Mouse (Mus musculus) right cerebral cortex, adult 18-20 months (tissue): ENCODE measurements around the gene Ago3.

Experiments used
- DNase-seq: peaks from one replicate; pipeline ENCODE4 v3.0.0; 2022; ENCODE audit warnings: mixed read lengths

Ago3 gene

DNA sequence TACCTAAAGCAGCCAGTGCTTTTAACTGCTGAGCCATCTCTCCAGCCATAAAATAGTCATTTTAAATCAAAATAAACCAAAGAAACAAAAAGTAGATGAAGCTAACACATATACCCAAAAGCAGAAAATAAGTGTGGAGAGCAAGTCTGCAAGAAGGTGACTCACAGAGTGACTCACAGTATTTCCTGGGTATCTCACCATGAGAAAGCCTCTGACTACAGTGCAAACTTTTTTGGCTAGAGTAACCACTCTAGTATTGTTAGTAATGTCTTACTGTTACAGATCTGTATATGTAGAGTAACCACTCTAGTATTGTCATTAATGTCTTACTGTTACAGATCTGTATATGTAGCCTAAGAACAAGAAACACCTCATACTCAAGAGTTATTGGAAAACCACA lies 13.6 kb downstream of the Ago3 start:
- no peak for DNase-seq

DNA sequence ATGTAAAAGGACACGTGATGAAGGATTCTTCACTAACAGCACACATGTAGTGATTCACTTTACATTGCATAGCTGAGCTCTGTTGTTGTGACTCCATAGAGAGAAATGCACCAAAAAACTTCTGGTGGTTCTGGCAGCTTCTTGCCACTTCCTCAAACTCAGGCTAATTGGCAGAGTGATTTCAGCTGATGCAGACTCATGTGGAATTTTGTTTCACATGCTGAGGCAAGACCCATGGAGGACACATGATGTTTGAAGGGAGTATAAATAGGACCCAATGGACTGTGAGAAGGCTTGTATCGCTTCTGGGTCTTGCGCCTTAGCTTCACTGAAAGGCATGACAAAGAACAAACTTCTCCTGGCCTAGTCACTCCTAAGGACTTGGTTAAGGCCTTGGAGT lies 16.8 kb downstream of the Ago3 start:
- DNase-seq, result no peak

- DNase-seq, result no peak
Observed at GRCm38 (mm10) chr4:126371497-126371896, 57.9 kb downstream of the Ago3 start.

DNA sequence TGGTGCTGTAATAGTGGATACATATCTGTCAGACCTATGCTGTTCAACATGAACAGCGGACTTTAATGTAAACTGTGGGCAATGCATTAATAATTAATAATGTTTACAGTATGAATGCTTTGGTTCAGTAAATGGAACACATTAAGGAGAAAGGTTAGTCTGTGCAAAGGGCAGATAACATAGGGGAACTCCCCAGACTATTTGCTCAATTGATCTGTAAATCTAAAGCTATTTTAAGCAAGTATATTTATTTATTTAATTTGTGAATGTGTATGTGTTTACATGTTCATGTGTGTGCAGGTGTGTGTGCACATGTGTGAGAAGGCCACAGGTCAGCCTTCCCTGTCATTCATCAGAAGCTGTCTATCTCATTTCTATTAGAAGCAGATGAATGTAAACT lies 69.3 kb downstream of the Ago3 start:
- no peak for DNase-seq

- no peak for DNase-seq
Observed at GRCm38 (mm10) chr4:126343451-126343850, 85.9 kb downstream of the Ago3 start.

DNA sequence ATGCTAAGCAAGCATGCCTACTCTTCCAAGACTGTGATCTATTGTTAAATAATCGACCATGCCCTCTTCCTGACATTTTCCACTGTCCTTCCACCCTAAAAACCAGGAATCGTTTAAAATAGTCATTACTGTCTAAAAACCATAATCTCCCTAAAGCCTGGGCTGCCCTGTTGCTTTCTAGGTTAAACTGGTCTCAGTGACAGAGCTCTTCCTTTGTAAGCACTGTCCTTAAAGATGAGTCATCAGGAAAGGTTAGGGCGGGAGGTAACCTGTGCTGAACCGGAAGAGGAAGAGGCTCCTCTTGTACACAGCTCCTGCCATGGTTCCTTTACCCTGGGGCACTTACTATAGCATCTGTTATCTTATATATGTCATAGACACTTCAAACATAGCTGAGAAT lies 89.9 kb downstream of the Ago3 start:
- no peak for DNase-seq

DNA sequence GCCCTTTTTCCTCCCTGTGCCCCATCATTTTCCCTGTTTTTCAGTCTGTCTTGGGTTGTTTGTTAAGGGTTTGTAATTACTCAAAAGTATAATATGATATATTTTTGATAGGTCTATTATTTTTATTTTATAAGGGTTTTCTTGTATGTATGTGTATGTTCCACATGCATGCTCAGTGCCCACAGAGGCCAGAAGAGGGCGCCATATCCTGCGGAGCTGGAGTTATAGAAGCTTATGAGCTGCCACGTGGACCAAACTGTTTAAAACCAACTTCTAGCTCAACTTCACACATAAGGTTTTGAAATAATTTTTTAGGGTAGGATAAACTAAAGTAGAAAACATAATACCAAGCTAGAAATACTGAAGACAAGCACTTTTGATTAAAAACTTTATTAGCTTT lies 97.0 kb downstream of the Ago3 start:
- no peak for DNase-seq

- no peak for DNase-seq
Observed at GRCm38 (mm10) chr4:126331751-126332150, 97.6 kb downstream of the Ago3 start.

GRCm38 (mm10) chr4:126330295-126330694 lies 99.1 kb downstream of the Ago3 start:
- DNase-seq, result no peak

- no peak for DNase-seq
Observed at GRCm38 (mm10) chr4:126326036-126326435, 103.3 kb downstream of the Ago3 start.

DNA sequence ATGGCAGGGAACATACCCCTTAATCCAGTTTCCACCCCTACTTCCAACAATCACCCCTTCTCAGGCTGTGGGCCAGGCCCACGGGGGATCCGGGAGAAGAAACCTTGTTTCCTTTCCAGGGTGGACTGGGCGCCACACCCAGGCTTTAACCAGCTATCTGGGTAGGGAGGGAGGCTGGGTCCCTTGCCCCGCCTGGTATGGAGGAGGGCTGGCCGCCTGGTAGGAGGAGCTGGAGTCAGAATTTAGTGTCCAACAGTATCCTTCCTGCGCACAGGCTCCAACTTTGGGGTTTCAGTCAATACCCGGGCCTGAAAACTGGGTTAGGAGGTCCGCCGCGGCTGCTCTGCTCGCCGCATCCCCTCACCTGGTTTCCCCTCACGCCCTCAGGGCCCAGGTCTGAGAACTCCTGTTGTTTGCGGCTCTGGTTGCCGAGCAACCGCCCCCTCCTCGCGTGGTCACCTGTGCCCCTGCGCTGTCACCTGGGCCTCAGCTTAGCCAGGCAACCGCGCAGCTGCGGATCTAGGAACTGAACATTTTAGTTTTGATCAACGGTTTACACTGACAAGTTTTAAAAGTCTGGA lies 104.0 kb downstream of the Ago3 start, which contains the start of gene Tekt2:
Gene Tekt2 (minus strand): TSS at position 408 of the 581 bp plus-strand sequence.
- no peak for DNase-seq

GRCm38 (mm10) chr4:126324861-126325260 lies 104.5 kb downstream of the Ago3 start:
- DNase-seq, result no peak

- DNase-seq, result no peak
Observed at GRCm38 (mm10) chr4:126322646-126323045, 106.7 kb downstream of the Ago3 start.

DNA sequence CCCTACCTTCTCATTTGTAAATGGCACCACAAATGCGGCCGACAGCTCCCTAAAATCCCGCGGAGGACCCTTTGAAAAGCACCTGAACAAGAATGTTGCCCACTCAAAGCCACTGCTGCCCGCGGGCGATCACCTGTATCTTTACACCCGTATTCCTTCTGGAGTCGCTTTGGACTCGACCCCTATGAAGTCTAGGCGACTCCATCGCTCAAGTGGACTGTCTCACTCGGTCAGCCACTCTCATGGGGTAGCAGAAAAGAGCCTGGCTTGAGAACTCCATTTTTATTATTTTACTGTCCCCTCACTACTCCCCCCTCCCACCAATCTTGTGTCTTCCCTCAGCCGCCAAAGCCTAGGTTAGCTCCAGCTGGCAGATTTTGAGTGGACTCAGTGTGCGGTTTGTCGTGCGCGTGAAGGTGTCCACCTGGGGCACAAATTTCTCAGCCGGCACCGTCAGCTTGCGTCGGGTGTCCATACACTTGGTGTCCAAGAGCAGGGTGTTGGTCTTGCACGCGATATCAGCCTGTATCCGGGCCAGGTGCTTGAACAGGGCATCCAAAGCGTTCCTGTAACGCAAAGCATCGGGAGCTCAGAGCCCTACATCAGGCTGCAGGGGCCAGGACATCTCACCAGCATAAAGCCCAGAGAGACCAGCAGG lies 107.4 kb downstream of the Ago3 start:
- DNase-seq, result no peak

DNA sequence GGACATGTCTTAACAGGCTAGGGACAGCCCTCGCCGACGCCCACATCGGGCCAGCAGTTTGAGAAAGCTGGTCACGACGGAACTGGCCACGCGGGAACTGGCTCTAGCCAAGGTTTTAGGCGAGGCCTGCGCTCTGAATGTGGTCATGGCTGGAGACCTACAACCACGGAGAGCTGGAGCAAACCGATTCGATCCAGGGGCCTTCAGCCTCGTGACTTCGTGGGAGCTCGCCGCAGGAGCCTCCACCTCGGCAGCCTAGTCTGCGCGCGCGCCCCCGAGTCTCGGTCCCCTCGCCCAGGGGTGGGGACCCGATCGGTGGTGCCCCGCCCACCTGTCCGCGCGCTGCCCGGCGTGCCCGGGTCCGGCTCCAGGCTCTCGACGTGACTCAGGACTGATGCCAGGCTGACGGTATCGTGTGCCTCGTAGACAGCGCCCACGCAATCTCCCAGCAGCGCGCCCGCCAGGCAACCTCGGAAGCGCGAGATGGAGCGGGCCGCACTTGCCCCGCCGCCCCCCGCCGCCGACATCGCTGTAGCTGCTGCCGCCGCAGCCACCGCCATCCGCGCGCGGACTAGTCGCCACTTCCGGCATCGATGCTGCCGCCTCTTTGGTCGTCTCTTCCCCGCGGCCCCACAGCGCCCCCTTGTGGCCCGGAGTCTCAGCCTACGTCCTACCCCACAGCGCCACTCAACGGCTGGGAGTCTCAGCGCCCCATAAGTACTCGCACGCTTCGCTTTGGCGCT lies 108.1 kb downstream of the Ago3 start, which contains the start of gene Adprhl2:
Gene Adprhl2 (minus strand): TSS at position 593 of the 743 bp plus-strand sequence.
- peak; percentile 97 for DNase-seq

GRCm38 (mm10) chr4:126319806-126320205 lies 109.5 kb downstream of the Ago3 start:
- no peak for DNase-seq

DNA sequence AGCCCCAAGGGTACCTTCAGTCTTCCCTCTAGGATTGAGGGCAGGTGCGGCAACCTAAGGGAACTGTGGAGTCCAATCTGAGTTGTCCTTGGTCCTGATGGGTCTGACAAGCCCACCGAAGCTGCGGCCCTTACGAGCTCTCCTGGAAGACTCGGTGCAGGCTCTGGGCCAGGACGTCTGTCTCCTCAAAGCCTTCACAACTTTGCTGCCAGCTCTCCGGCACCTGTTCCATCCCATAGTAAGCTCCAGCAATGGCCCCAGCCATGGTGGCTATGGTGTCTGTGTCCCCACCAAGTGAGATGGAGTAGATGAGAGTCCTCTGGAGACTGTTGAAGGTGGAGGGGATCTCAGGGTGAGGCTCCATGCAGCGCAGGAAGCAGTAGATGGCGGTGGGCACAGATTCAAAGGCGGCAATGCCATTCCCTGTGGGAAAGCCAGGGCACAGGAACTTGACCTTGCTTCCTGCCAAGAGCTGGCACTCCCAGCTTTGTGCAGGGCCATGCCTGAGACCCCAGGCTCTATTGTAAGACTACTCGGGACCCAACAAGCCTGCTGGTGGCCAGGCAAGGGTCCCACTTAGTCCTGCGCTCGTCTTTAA lies 112.8 kb downstream of the Ago3 start:
- no peak for DNase-seq

- peak; percentile 39 for DNase-seq
Observed at GRCm38 (mm10) chr4:126315931-126316330, 113.4 kb downstream of the Ago3 start.

DNA sequence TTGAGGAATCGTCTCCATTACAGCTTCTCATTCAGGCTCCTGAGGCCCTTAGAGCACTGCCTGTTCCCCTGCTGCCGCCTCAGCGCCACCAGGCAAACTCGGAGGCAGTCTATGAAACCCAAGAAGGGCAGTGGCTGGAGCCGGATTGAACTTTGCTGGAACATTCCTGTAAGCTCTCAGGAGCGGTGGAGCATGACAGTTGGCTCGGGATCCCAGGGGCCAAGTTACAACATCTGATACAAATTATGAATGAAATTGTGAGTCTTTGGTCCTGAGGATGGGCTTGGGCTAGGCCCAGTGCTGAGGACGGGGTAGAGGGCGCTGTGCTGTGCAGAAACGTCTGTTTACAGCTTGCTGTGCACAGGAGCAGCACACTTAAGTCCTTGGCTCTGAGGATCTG lies 115.0 kb downstream of the Ago3 start:
- DNase-seq, result no peak

DNA sequence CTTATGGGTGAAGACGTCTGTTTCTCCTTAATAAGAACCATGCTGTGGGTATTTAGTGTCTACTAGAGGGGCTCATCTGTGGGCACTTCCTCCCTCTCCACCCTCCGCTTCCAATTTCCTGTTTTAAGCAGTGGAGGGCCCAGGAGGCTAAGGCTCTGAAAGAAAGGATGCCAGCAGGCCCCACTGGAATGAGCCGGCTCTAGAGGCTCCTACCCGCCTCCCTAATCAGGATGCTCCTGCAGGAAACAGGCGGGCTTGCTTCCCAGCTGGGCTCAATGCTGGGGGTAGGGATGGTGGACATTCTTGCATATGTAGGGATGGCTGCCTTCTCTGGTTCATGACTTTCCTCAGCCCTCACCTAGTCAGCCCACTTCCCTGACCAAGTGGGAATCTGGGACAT lies 116.2 kb downstream of the Ago3 start:
- no peak for DNase-seq

DNA sequence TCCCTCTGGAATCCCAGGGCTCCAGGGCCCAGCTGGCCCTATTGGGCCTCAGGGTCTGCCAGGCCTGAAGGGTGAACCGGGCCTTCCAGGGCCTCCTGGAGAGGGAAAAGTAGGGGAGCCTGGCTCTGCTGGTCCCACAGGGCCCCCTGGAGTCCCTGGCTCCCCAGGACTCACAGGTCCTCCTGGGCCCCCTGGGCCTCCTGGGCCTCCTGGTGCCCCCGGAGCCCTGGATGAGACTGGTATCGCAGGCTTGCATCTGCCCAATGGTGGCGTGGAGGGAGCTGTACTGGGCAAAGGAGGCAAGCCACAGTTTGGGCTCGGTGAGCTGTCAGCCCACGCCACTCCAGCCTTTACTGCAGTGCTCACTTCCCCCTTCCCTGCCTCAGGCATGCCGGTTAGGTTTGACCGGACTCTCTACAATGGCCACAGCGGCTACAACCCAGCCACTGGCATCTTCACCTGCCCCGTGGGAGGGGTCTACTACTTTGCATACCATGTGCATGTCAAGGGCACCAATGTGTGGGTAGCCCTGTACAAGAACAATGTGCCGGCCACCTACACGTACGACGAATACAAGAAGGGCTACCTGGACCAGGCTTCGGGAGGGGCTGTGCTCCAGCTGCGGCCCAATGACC lies 117.7 kb downstream of the Ago3 start:
- no peak for DNase-seq

DNA sequence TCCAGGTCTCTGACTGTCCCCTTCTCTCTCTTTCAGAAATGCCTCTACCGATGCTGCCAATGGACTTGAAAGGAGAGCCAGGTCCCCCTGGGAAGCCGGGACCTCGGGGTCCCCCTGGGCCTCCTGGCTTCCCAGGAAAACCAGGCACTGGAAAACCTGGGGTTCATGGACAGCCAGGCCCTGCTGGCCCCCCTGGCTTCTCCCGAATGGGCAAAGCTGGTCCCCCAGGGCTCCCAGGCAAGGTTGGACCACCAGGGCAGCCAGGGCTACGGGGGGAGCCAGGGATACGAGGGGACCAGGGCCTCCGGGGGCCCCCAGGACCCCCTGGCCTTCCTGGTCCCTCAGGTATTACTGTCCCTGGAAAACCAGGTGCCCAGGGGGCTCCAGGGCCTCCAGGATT lies 119.0 kb downstream of the Ago3 start:
- DNase-seq, result no peak

DNA sequence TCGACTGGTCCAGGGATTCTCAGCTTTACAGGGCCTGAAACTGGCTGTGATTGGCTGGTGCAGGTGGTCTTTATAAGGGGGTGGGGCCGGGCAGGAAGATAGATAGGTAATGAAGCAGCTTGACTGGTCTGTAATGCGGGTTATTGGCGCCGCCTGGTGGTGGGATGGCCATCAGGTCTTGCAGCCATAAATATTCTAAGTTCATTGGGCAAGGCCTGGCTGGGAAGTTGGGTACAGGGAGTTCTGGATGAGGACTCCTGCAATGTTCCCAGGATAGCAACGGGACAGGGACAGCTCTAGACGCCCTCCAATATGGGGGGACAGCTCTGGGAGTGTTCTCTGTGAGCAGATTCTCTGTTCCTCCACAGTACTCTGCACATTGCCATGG lies 119.4 kb downstream of the Ago3 start:
- peak; percentile 76 for DNase-seq
